Mouse (Mus musculus) layer of hippocampus, adult 9-11 months (tissue): Measurements from ENCODE around the gene Ykt6.
"Not testable (repeated sequence)": the region's sequence is repeated elsewhere in the genome, so short reads cannot be mapped to it uniquely, and the experiment has no call there.

Experiments used
- DNase-seq: peaks from one replicate; pipeline ENCODE4 v3.0.0; 2022

Ykt6 gene

GRCm38 (mm10) chr11:5955546-5956276, at the start of gene Ykt6:
TSS of gene Ykt6 (plus strand) at chr11:5955693.
- DNase-seq = peak; percentile 96

- peak; percentile 48 for DNase-seq
Observed at GRCm38 (mm10) chr11:5905778-5906518, 49.5 kb upstream of the Ykt6 start.

- no peak for DNase-seq
Observed at GRCm38 (mm10) chr11:5907096-5907495, 48.4 kb upstream of the Ykt6 start.

- DNase-seq = no peak
Observed at GRCm38 (mm10) chr11:5908642-5909041, 46.9 kb upstream of the Ykt6 start.

- peak; percentile 57 for DNase-seq
Observed at GRCm38 (mm10) chr11:5912635-5913034, 42.9 kb upstream of the Ykt6 start.

- no peak for DNase-seq
Observed at GRCm38 (mm10) chr11:5913256-5913655, 42.2 kb upstream of the Ykt6 start.

- no peak for DNase-seq
Observed at GRCm38 (mm10) chr11:5913936-5914335, 41.6 kb upstream of the Ykt6 start.

GRCm38 (mm10) chr11:5914940-5915339, 40.6 kb upstream of the Ykt6 start:
- DNase-seq = no peak

GRCm38 (mm10) chr11:5915429-5916177, 39.9 kb upstream of the Ykt6 start:
- no peak for DNase-seq

- no peak for DNase-seq
Observed at GRCm38 (mm10) chr11:5916178-5916548, 39.3 kb upstream of the Ykt6 start.

- DNase-seq = no peak
Observed at GRCm38 (mm10) chr11:5918111-5918510, 37.4 kb upstream of the Ykt6 start.

- DNase-seq = no peak
Observed at GRCm38 (mm10) chr11:5919606-5920005, 35.9 kb upstream of the Ykt6 start.

- no peak for DNase-seq
Observed at GRCm38 (mm10) chr11:5920323-5920960, 35.1 kb upstream of the Ykt6 start.

GRCm38 (mm10) chr11:5924699-5925098, 30.8 kb upstream of the Ykt6 start:
- DNase-seq = no peak

- no peak for DNase-seq
Observed at GRCm38 (mm10) chr11:5926696-5927220, 28.7 kb upstream of the Ykt6 start.

- no peak for DNase-seq
Observed at GRCm38 (mm10) chr11:5930578-5930977, 24.9 kb upstream of the Ykt6 start.

- DNase-seq = not testable (repeated sequence)
Observed at GRCm38 (mm10) chr11:5931947-5932346, 23.5 kb upstream of the Ykt6 start.

- DNase-seq = not testable (repeated sequence)
Observed at GRCm38 (mm10) chr11:5934531-5934930, 21.0 kb upstream of the Ykt6 start.

GRCm38 (mm10) chr11:5942966-5943365, 12.5 kb upstream of the Ykt6 start:
- DNase-seq = no peak

- no peak for DNase-seq
Observed at GRCm38 (mm10) chr11:5945096-5945495, 10.4 kb upstream of the Ykt6 start.

GRCm38 (mm10) chr11:5947796-5948195, 7.7 kb upstream of the Ykt6 start:
- no peak for DNase-seq

- DNase-seq = no peak
Observed at GRCm38 (mm10) chr11:5948546-5949250, 6.8 kb upstream of the Ykt6 start.
